Mouse (Mus musculus): Measurements from ENCODE around the gene Hyal1. TPM values are rescaled to one million over a fixed set of nuclear protein-coding genes. Genes with fewer than 3 reads are reported as not detected.

Gene Hyal1
- polyA plus RNA-seq, 1 experiment, result 8.1 TPM

- TF ChIP-seq POLR2A (IDR thresholded peaks at IDR 0.05; ENCODE audit: low read depth, low read length) (no peak), CTCF (conservative IDR thresholded peaks at IDR 0.05; ENCODE audit: insufficient read depth, insufficient read length, low read depth, low read length) (no peak)
- no peak overlapping the region for H3K4me3 ChIP-seq (ENCODE audit: insufficient read depth, low read depth, low read length)
- peak overlapping the region; percentile 14; the same call in 1 of the 2 replicates for H3K27ac ChIP-seq (ENCODE audit: insufficient read depth, low read depth, low read length)
- WGBS, result 56% methylated on average over 8 of the region's 8 CpGs
- H3K4me1 ChIP-seq (ENCODE audit: control insufficient read depth, insufficient read depth, low read length), result peaks cover 38% of the 10 kb centered on the region
- no peaks in the 10 kb centered on the region for H3K36me3 ChIP-seq (ENCODE audit: control insufficient read depth, insufficient read depth, low read length)
- peak; percentile 63 for DNase-seq
- H3K27me3 ChIP-seq (replicated peaks; ENCODE audit: control insufficient read depth, insufficient read depth, low read length), result no peaks in the 10 kb centered on the region
These were observed 17.7 kb downstream of the Hyal1 start for GRCm38 (mm10) chr9:107594281-107595062.

- peak; percentile 65 for DNase-seq
- no peak for TF ChIP-seq POLR2A (IDR thresholded peaks at IDR 0.05; ENCODE audit: low read depth, low read length)
- TF ChIP-seq CTCF (conservative IDR thresholded peaks at IDR 0.05; ENCODE audit: insufficient read depth, insufficient read length, low read depth, low read length), result no peak
- 73% methylated on average over 11 of the region's 11 CpGs for WGBS
- no peaks in the 10 kb centered on the region for H3K36me3 ChIP-seq (ENCODE audit: control insufficient read depth, insufficient read depth, low read length)
- no peak overlapping the region for H3K4me3 ChIP-seq (ENCODE audit: insufficient read depth, low read depth, low read length)
- peaks cover 29% of the 10 kb centered on the region for H3K4me1 ChIP-seq (ENCODE audit: control insufficient read depth, insufficient read depth, low read length)
- H3K27me3 ChIP-seq (replicated peaks; ENCODE audit: control insufficient read depth, insufficient read depth, low read length), result no peaks in the 10 kb centered on the region
- peak overlapping the region; percentile 7; the same call in 1 of the 2 replicates for H3K27ac ChIP-seq (ENCODE audit: insufficient read depth, low read depth, low read length)
These were observed 20.2 kb downstream of the Hyal1 start for GRCm38 (mm10) chr9:107596619-107597569.

- H3K36me3 ChIP-seq (ENCODE audit: control insufficient read depth, insufficient read depth, low read length), result no peaks in the 10 kb centered on the region
- no peak overlapping the region for H3K4me3 ChIP-seq (ENCODE audit: insufficient read depth, low read depth, low read length)
- TF ChIP-seq POLR2A (IDR thresholded peaks at IDR 0.05; ENCODE audit: low read depth, low read length) (no peak), CTCF (conservative IDR thresholded peaks at IDR 0.05; ENCODE audit: insufficient read depth, insufficient read length, low read depth, low read length) (no peak)
- H3K27me3 ChIP-seq (replicated peaks; ENCODE audit: control insufficient read depth, insufficient read depth, low read length), result no peaks in the 10 kb centered on the region
- peak overlapping the region; percentile 74 for H3K27ac ChIP-seq (ENCODE audit: insufficient read depth, low read depth, low read length)
- peak; percentile 83 for DNase-seq
- 49% methylated on average over 5 of the region's 5 CpGs for WGBS
- H3K4me1 ChIP-seq (ENCODE audit: control insufficient read depth, insufficient read depth, low read length), result peaks cover 31% of the 10 kb centered on the region
These were observed 21.7 kb downstream of the Hyal1 start for GRCm38 (mm10) chr9:107598385-107598784.

GRCm38 (mm10) chr9:107599433-107599832 lies 22.7 kb downstream of the Hyal1 start:
- peak; percentile 44 for DNase-seq
- 68% methylated on average over 9 of the region's 9 CpGs for WGBS

GRCm38 (mm10) chr9:107599842-107600241 lies 23.1 kb downstream of the Hyal1 start:
- 65% methylated on average over 14 of the region's 14 CpGs for WGBS
- H3K4me3 ChIP-seq (ENCODE audit: insufficient read depth, low read depth, low read length), result peak overlapping the region; percentile 3; the same call in 1 of the 2 replicates
- no peak for TF ChIP-seq POLR2A (IDR thresholded peaks at IDR 0.05; ENCODE audit: low read depth, low read length)
- TF ChIP-seq CTCF (conservative IDR thresholded peaks at IDR 0.05; ENCODE audit: insufficient read depth, insufficient read length, low read depth, low read length), result no peak
- DNase-seq, result peak; percentile 63
- H3K4me1 ChIP-seq (ENCODE audit: control insufficient read depth, insufficient read depth, low read length), result peaks cover 29% of the 10 kb centered on the region
- H3K27ac ChIP-seq (ENCODE audit: insufficient read depth, low read depth, low read length), result no peak overlapping the region
- no peaks in the 10 kb centered on the region for H3K27me3 ChIP-seq (replicated peaks; ENCODE audit: control insufficient read depth, insufficient read depth, low read length)
- no peaks in the 10 kb centered on the region for H3K36me3 ChIP-seq (ENCODE audit: control insufficient read depth, insufficient read depth, low read length)

More at GRCm38 (mm10) chr9:107599433-107599832, 22.7 kb downstream of the Hyal1 start:
- H3K27me3 ChIP-seq (replicated peaks; ENCODE audit: control insufficient read depth, insufficient read depth, low read length), result no peaks in the 10 kb centered on the region
- peaks cover 29% of the 10 kb centered on the region for H3K4me1 ChIP-seq (ENCODE audit: control insufficient read depth, insufficient read depth, low read length)
- no peak overlapping the region for H3K27ac ChIP-seq (ENCODE audit: insufficient read depth, low read depth, low read length)
- peak overlapping the region; percentile 3; the same call in 1 of the 2 replicates for H3K4me3 ChIP-seq (ENCODE audit: insufficient read depth, low read depth, low read length)
- H3K36me3 ChIP-seq (ENCODE audit: control insufficient read depth, insufficient read depth, low read length), result no peaks in the 10 kb centered on the region
- TF ChIP-seq CTCF (conservative IDR thresholded peaks at IDR 0.05; ENCODE audit: insufficient read depth, insufficient read length, low read depth, low read length) (no peak), POLR2A (IDR thresholded peaks at IDR 0.05; ENCODE audit: low read depth, low read length) (no peak)

GRCm38 (mm10) chr9:107600745-107601144 lies 24.0 kb downstream of the Hyal1 start:
- DNase-seq, result peak; percentile 70
- 73% methylated on average over 12 of the region's 12 CpGs for WGBS
- H3K4me3 ChIP-seq (ENCODE audit: insufficient read depth, low read depth, low read length), result no peak overlapping the region
- peaks cover 36% of the 10 kb centered on the region for H3K4me1 ChIP-seq (ENCODE audit: control insufficient read depth, insufficient read depth, low read length)
- H3K36me3 ChIP-seq (ENCODE audit: control insufficient read depth, insufficient read depth, low read length), result no peaks in the 10 kb centered on the region
- H3K27ac ChIP-seq (ENCODE audit: insufficient read depth, low read depth, low read length), result no peak overlapping the region
- TF ChIP-seq CTCF (conservative IDR thresholded peaks at IDR 0.05; ENCODE audit: insufficient read depth, insufficient read length, low read depth, low read length) (peak; percentile 36), POLR2A (IDR thresholded peaks at IDR 0.05; ENCODE audit: low read depth, low read length) (no peak)
- H3K27me3 ChIP-seq (replicated peaks; ENCODE audit: control insufficient read depth, insufficient read depth, low read length), result no peaks in the 10 kb centered on the region

All from kidney, adult 2 months (tissue).